Mouse (Mus musculus) Patski (cell line): ENCODE measurements around the gene Aggf1. TPM values are rescaled to one million over a fixed set of nuclear protein-coding genes. Genes with fewer than 3 reads are reported as not detected.
"Not testable (repeated sequence)": the region's sequence is repeated elsewhere in the genome, so short reads cannot be mapped to it uniquely, and the experiment has no call there.

Source experiments
- ATAC-seq: fragments of 100-300 bp; one replicate; pipeline ENCODE4 v1.8.0; 2021
- CTCF ChIA-PET: fragments of 350-600 bp; sonication (Branson Sonifier 250); formaldehyde crosslinking; loops from one replicate; lab custom pipeline; 2022; ENCODE audit warnings: inconsistent platforms; lab: Charles Lee
- POLR2A ChIA-PET: fragments of 350-600 bp; sonication (Branson Sonifier 250); formaldehyde crosslinking; loops from one replicate; lab custom pipeline; 2022; ENCODE audit warnings: antibody characterized with exemption, inconsistent platforms; lab: Charles Lee
- DNase-seq: peaks from one replicate; pipeline ENCODE4 v3.0.0-alpha.2; 2011; ENCODE audit warnings: low read depth, low spot score
- H3K27me3 ChIP-seq: fragments of 371-371 bp; one replicate; pipeline ENCODE4 v1.5.1; 2021
- CTCF ChIP-seq: fragments of 100-300 bp; IDR thresholded peaks from one replicate; pipeline ENCODE4 v1.5.1; 2021
- in situ Hi-C: fragments of 300-500 bp; cut with MboI; formaldehyde crosslinking; loops from 3 replicates; pipeline ENCODE4 v1.11.1; 2018; ENCODE audit warnings: low pct_unique_long_range_greater_than_20kb, mixed read lengths
- polyA plus RNA-seq: library from polyadenylated mRNA; unstranded; gene quantifications from one replicate; pipeline ENCODE4 v1.2.3, GENCODE M21; 2021

Gene Aggf1
- polyA plus RNA-seq, 1 experiment from 2014 or later, result 46.6 TPM

- CTCF ChIA-PET, result no interaction called here
- TF ChIP-seq CTCF, result no peak
- no peak for ATAC-seq
- DNase-seq, result no peak
- H3K27me3 ChIP-seq, result no peaks in the 10 kb centered on the region
- in situ Hi-C loops, result no loop called here
- POLR2A ChIA-PET, result no interaction called here
Measured at GRCm38 (mm10) chr13:95378696-95379095, 3.5 kb upstream of the Aggf1 start.

- POLR2A ChIA-PET, DNase-seq, H3K27me3 ChIP-seq, CTCF ChIA-PET, ATAC-seq, in situ Hi-C loops: not testable (repeated sequence)
Measured at GRCm38 (mm10) chr13:95376689-95377289, 1.6 kb upstream of the Aggf1 start.

- in situ Hi-C loops, result no loop called here
- TF ChIP-seq CTCF, result no peak
- CTCF ChIA-PET, result interaction anchor here (1.1 to 1.4 kb wide), 2 partner anchors 9 to 18 kb away, joined by 3 to 5 read pairs; no protein-coding TSS in a partner anchor
- H3K27me3 ChIP-seq, result no peaks in the 10 kb centered on the region
- POLR2A ChIA-PET, result interaction anchor here (1.2 kb wide), 1 partner anchor 345 kb away, joined by 3 read pairs; no protein-coding TSS in a partner anchor
- DNase-seq (no peak), ATAC-seq (peak; percentile 20)
Measured at GRCm38 (mm10) chr13:95375554-95375914, 382 bp upstream of the Aggf1 start.

GRCm38 (mm10) chr13:95366356-95366755 lies 8.8 kb downstream of the Aggf1 start:
- no peak for ATAC-seq
- POLR2A ChIA-PET, result no interaction called here
- in situ Hi-C loops, result no loop called here
- H3K27me3 ChIP-seq, result no peaks in the 10 kb centered on the region
- CTCF ChIA-PET, result interaction anchor here (1.0 to 1.3 kb wide), 2 partner anchors 9 to 14 kb away, joined by 3 read pairs; partner anchors contain the start of gene Aggf1
- TF ChIP-seq CTCF, result no peak
- no peak for DNase-seq

- ATAC-seq (no peak), DNase-seq (no peak)
- ChIA-PET CTCF (no interaction called here), POLR2A (no interaction called here)
- H3K27me3 ChIP-seq, result no peaks in the 10 kb centered on the region
- in situ Hi-C loops, result no loop called here
- TF ChIP-seq CTCF, result no peak
Measured at GRCm38 (mm10) chr13:95363440-95363839, 11.7 kb downstream of the Aggf1 start.

- POLR2A ChIA-PET, result no interaction called here
- CTCF ChIA-PET, result no interaction called here
- ATAC-seq, result no peak
- in situ Hi-C loops, result loop anchor here (5.0 kb wide), 1 partner anchor 341 kb away; no protein-coding TSS in a partner anchor
- no peaks in the 10 kb centered on the region for H3K27me3 ChIP-seq
- no peak for TF ChIP-seq CTCF
- DNase-seq, result no peak
Measured at GRCm38 (mm10) chr13:95358223-95358622, 16.9 kb downstream of the Aggf1 start.

GRCm38 (mm10) chr13:95348476-95348875 lies 26.7 kb downstream of the Aggf1 start:
- ATAC-seq, result no peak
- POLR2A ChIA-PET, result no interaction called here
- TF ChIP-seq CTCF, result no peak

GRCm38 (mm10) chr13:95347018-95347696 lies 28.0 kb downstream of the Aggf1 start:
- DNase-seq (peak; percentile 30), ATAC-seq (peak; percentile 80)
- in situ Hi-C loops, result no loop called here
- ChIA-PET POLR2A (interaction anchor here (0.7 to 0.9 kb wide), 3 partner anchors 19 to 813 kb away, joined by 3 to 10 read pairs (median 3); no protein-coding TSS in a partner anchor), CTCF (interaction anchor here (1.0 to 3.5 kb wide), 9 partner anchors 13 to 333 kb away, joined by 3 to 16 read pairs (median 3); partner anchors contain the start of gene Zbed3)
- TF ChIP-seq CTCF, result peak; percentile 91
- H3K27me3 ChIP-seq, result no peaks in the 10 kb centered on the region

More at GRCm38 (mm10) chr13:95348476-95348875, 26.7 kb downstream of the Aggf1 start:
- H3K27me3 ChIP-seq, result no peaks in the 10 kb centered on the region
- DNase-seq, result no peak
- CTCF ChIA-PET, result interaction anchor here (3.5 kb wide), 1 partner anchor 331 kb away, joined by 16 read pairs; no protein-coding TSS in a partner anchor
- in situ Hi-C loops, result no loop called here

- ChIA-PET POLR2A (no interaction called here), CTCF (interaction anchor here (1.2 to 3.5 kb wide), 3 partner anchors 15 to 328 kb away, joined by 3 to 16 read pairs (median 3); no protein-coding TSS in a partner anchor)
- no peak for TF ChIP-seq CTCF
- in situ Hi-C loops, result no loop called here
- no peaks in the 10 kb centered on the region for H3K27me3 ChIP-seq
- no peak for ATAC-seq
- DNase-seq, result no peak
Measured at GRCm38 (mm10) chr13:95345869-95346268, 29.3 kb downstream of the Aggf1 start.

- no peaks in the 10 kb centered on the region for H3K27me3 ChIP-seq
- in situ Hi-C loops, result no loop called here
- TF ChIP-seq CTCF, result no peak
- ChIA-PET POLR2A (interaction anchor here (0.9 kb wide), 1 partner anchor 18 kb away, joined by 4 read pairs; no protein-coding TSS in a partner anchor), CTCF (interaction anchor here (0.7 to 2.3 kb wide), 5 partner anchors 10 to 325 kb away, joined by 3 to 7 read pairs (median 4); no protein-coding TSS in a partner anchor)
- no peak for ATAC-seq
- DNase-seq, result peak; percentile 2
Measured at GRCm38 (mm10) chr13:95343470-95343869, 31.7 kb downstream of the Aggf1 start.
